Mouse (Mus musculus) hindbrain, embryonic 11.5 days (tissue): ENCODE results near the gene Igfbp1. TPM values are rescaled to one million over a fixed set of nuclear protein-coding genes. Genes with fewer than 3 reads are reported as not detected.

Experiments used
- ATAC-seq: fragments of 200-750 bp; cut with Nextera tagmentation; 2 replicates; pipeline ENCODE4 v1.8.0; 2017; ENCODE audit warnings: mild to moderate bottlenecking, moderate TSS enrichment, moderate library complexity; ENCODE audit not compliant: low FRiP score
- DNase-seq: peaks from one replicate; pipeline ENCODE4 v3.0.0-alpha.2; 2015; ENCODE audit warnings: low spot score
- H3K27ac ChIP-seq: fragments of 300-500 bp; sonication (generic); 2 replicates; pipeline ENCODE4 v1.5.1; 2014; ENCODE audit warnings: mild to moderate bottlenecking, low read depth, low read length
- H3K27me3 ChIP-seq: fragments of 300-500 bp; sonication (generic); 2 replicates; pipeline ENCODE4 v1.6.1; 2014; ENCODE audit warnings: mild to moderate bottlenecking, low read length, moderate library complexity, mixed read lengths; ENCODE audit not compliant: control insufficient read depth, insufficient read depth
- H3K36me3 ChIP-seq: fragments of 300-500 bp; sonication (generic); 2 replicates; pipeline ENCODE4 v1.6.1; 2014; ENCODE audit warnings: mild to moderate bottlenecking, low read length, moderate library complexity, mixed read lengths; ENCODE audit not compliant: control insufficient read depth, insufficient read depth
- H3K4me1 ChIP-seq: fragments of 300-500 bp; sonication (generic); replicated peaks from 2 replicates; pipeline ENCODE4 v1.6.1; 2014; ENCODE audit warnings: low read length, mixed read lengths; ENCODE audit not compliant: control insufficient read depth, insufficient read depth
- H3K4me2 ChIP-seq: fragments of 300-500 bp; sonication (generic); replicated peaks from 2 replicates; pipeline ENCODE4 v1.6.1; 2014; ENCODE audit warnings: mild to moderate bottlenecking, low read depth, low read length
- H3K4me3 ChIP-seq: fragments of 300-500 bp; sonication (generic); 2 replicates; pipeline ENCODE4 v1.5.1; 2014; ENCODE audit warnings: low read depth, low read length
- H3K9ac ChIP-seq: fragments of 300-500 bp; sonication (generic); 2 replicates; pipeline ENCODE4 v1.6.1; 2014; ENCODE audit warnings: low read depth, low read length
- H3K9me3 ChIP-seq: fragments of 300-500 bp; sonication (generic); 2 replicates; pipeline ENCODE4 v1.6.1; 2016; ENCODE audit warnings: low read length; ENCODE audit not compliant: control insufficient read depth
- WGBS: fragments of 180-500 bp; shearing (Covaris S2); extraction: QIAGEN DNeasy Blood & Tissue Kit; methylation state at CpG from one replicate; pipeline ENCODE4 v1.1.7; 2014; 5-methylcytosine and 5-hydroxymethylcytosine counted together
- polyA plus RNA-seq: library from polyadenylated mRNA; unstranded; fragments of >200 nt; fragmentation: Nextera tagmentation; extraction: Ambion mirVana; gene quantifications from 2 replicates; pipeline ENCODE4 v1.2.1, GENCODE M21; 2014

Igfbp1 gene
- 0.14 and 0.67 TPM in 2 replicates for polyA plus RNA-seq

GRCm38 (mm10) chr11:7197491-7197941 lies at the start of gene Igfbp1:
Gene Igfbp1, plus strand, starts transcription at chr11:7197782.
- Histone ChIP-seq H3K27ac (no peak within 1 kb of the TSS), H3K36me3 (no peaks in the 10 kb centered on the region), H3K9ac (no peak within 1 kb of the TSS), H3K4me3 (no peak within 1 kb of the TSS), H3K4me1 (no peaks in the 10 kb centered on the region), H3K4me2 (no peak within 1 kb of the TSS), H3K27me3 (no peaks in the 10 kb centered on the region), H3K9me3 (no peaks in the 10 kb centered on the region)
- ATAC-seq (no peak), DNase-seq (no peak)
- whole genome bisulfite sequencing, result 36% methylated on average over 12 of the region's 12 CpGs

GRCm38 (mm10) chr11:7147945-7148344 lies 49.6 kb upstream of the Igfbp1 start:
- no peaks in the 10 kb centered on the region for H3K36me3 ChIP-seq
- WGBS, result 91% methylated on average over 7 of the region's 7 CpGs
- H3K4me3 ChIP-seq, result no peak overlapping the region
- H3K4me1 ChIP-seq, result no peaks in the 10 kb centered on the region
- H3K4me2 ChIP-seq, result no peak overlapping the region
- ATAC-seq, result no peak
- H3K27me3 ChIP-seq, result no peaks in the 10 kb centered on the region
- no peak for DNase-seq
- H3K9ac ChIP-seq, result no peak overlapping the region
- no peak overlapping the region for H3K27ac ChIP-seq
- no peaks in the 10 kb centered on the region for H3K9me3 ChIP-seq

- Histone ChIP-seq H3K4me2 (no peak overlapping the region), H3K4me1 (no peaks in the 10 kb centered on the region), H3K27ac (no peak overlapping the region), H3K9ac (no peak overlapping the region), H3K36me3 (no peaks in the 10 kb centered on the region), H3K27me3 (no peaks in the 10 kb centered on the region), H3K9me3 (no peaks in the 10 kb centered on the region), H3K4me3 (no peak overlapping the region)
- WGBS, result 72% methylated on average over 7 of the region's 7 CpGs
- no peak for ATAC-seq
- no peak for DNase-seq
These were observed 48.1 kb upstream of the Igfbp1 start for GRCm38 (mm10) chr11:7149471-7149870.

- Histone ChIP-seq H3K4me3 (no peak overlapping the region), H3K27me3 (no peaks in the 10 kb centered on the region), H3K4me1 (no peaks in the 10 kb centered on the region), H3K27ac (no peak overlapping the region), H3K4me2 (no peak overlapping the region), H3K9me3 (no peaks in the 10 kb centered on the region), H3K36me3 (no peaks in the 10 kb centered on the region), H3K9ac (no peak overlapping the region)
- no peak for ATAC-seq
- 95% methylated on average over 8 of the region's 8 CpGs for WGBS
- no peak for DNase-seq
These were observed 47.1 kb upstream of the Igfbp1 start for GRCm38 (mm10) chr11:7150511-7150910.

GRCm38 (mm10) chr11:7152371-7152770 lies 45.2 kb upstream of the Igfbp1 start:
- no peak overlapping the region for H3K4me2 ChIP-seq
- H3K4me1 ChIP-seq, result no peaks in the 10 kb centered on the region
- WGBS, result 91% methylated on average over 12 of the region's 12 CpGs
- no peak overlapping the region for H3K9ac ChIP-seq
- DNase-seq (no peak), ATAC-seq (no peak)
- H3K36me3 ChIP-seq, result no peaks in the 10 kb centered on the region
- H3K27me3 ChIP-seq, result no peaks in the 10 kb centered on the region
- no peak overlapping the region for H3K27ac ChIP-seq
- no peak overlapping the region for H3K4me3 ChIP-seq
- H3K9me3 ChIP-seq, result no peaks in the 10 kb centered on the region

- Histone ChIP-seq H3K4me3 (no peak overlapping the region), H3K27me3 (no peaks in the 10 kb centered on the region), H3K9ac (no peak overlapping the region), H3K9me3 (no peaks in the 10 kb centered on the region), H3K36me3 (no peaks in the 10 kb centered on the region), H3K4me1 (no peaks in the 10 kb centered on the region), H3K4me2 (no peak overlapping the region), H3K27ac (no peak overlapping the region)
- ATAC-seq, result no peak
- DNase-seq, result no peak
- 85% methylated on average over 8 of the region's 8 CpGs for WGBS
These were observed 44.5 kb upstream of the Igfbp1 start for GRCm38 (mm10) chr11:7153081-7153480.

GRCm38 (mm10) chr11:7156427-7156826 lies 41.2 kb upstream of the Igfbp1 start:
- H3K27ac ChIP-seq, result no peak overlapping the region
- H3K9ac ChIP-seq, result no peak overlapping the region
- no peaks in the 10 kb centered on the region for H3K36me3 ChIP-seq
- no peaks in the 10 kb centered on the region for H3K9me3 ChIP-seq
- no peak overlapping the region for H3K4me3 ChIP-seq
- DNase-seq, result no peak
- WGBS, result 69% methylated on average over 4 of the region's 4 CpGs
- 0 out of 2 replicates have a peak, but pooled peaks cover 2% of the 10 kb centered on the region for H3K4me1 ChIP-seq
- no peak overlapping the region for H3K4me2 ChIP-seq
- ATAC-seq, result no peak
- no peaks in the 10 kb centered on the region for H3K27me3 ChIP-seq

- no peaks in the 10 kb centered on the region for H3K9me3 ChIP-seq
- DNase-seq, result no peak
- 91% methylated on average over 6 of the region's 6 CpGs for WGBS
- 0 out of 2 replicates have a peak, but pooled peaks cover 2% of the 10 kb centered on the region for H3K4me1 ChIP-seq
- ATAC-seq, result no peak
- H3K4me2 ChIP-seq, result no peak overlapping the region
- H3K36me3 ChIP-seq, result no peaks in the 10 kb centered on the region
- H3K27ac ChIP-seq, result no peak overlapping the region
- H3K9ac ChIP-seq, result no peak overlapping the region
- H3K27me3 ChIP-seq, result no peaks in the 10 kb centered on the region
- H3K4me3 ChIP-seq, result no peak overlapping the region
These were observed 39.4 kb upstream of the Igfbp1 start for GRCm38 (mm10) chr11:7158196-7158595.

GRCm38 (mm10) chr11:7160146-7160545 lies 37.4 kb upstream of the Igfbp1 start:
- no peaks in the 10 kb centered on the region for H3K27me3 ChIP-seq
- H3K4me1 ChIP-seq, result 0 out of 2 replicates have a peak, but pooled peaks cover 2% of the 10 kb centered on the region
- H3K9ac ChIP-seq, result no peak overlapping the region
- H3K36me3 ChIP-seq, result no peaks in the 10 kb centered on the region
- H3K27ac ChIP-seq, result no peak overlapping the region
- no peak for DNase-seq
- ATAC-seq, result no peak
- H3K4me2 ChIP-seq, result no peak overlapping the region
- H3K4me3 ChIP-seq, result no peak overlapping the region
- no peaks in the 10 kb centered on the region for H3K9me3 ChIP-seq
- WGBS, result 77% methylated on average over 6 of the region's 6 CpGs
